Mouse (Mus musculus) heart, embryonic 10.5 days (tissue): ENCODE results near the gene Sct. TPM values are rescaled to one million over a fixed set of nuclear protein-coding genes. Genes with fewer than 3 reads are reported as not detected.

ENCODE experiments used
- DNase-seq: peaks from one replicate; pipeline ENCODE4 v3.0.0-alpha.2; 2017; ENCODE audit warnings: low spot score
- H3K27ac ChIP-seq: fragments of 300-500 bp; sonication (generic); 2 replicates; pipeline ENCODE4 v1.5.1; 2016; ENCODE audit warnings: mild to moderate bottlenecking
- H3K27me3 ChIP-seq: fragments of 300-500 bp; sonication (generic); 2 replicates; pipeline ENCODE4 v1.6.1; 2016; ENCODE audit warnings: mild to moderate bottlenecking; ENCODE audit not compliant: poor library complexity, insufficient read depth, severe bottlenecking
- H3K36me3 ChIP-seq: fragments of 300-500 bp; sonication (generic); 2 replicates; pipeline ENCODE4 v1.6.1; 2016; ENCODE audit warnings: mild to moderate bottlenecking, moderate library complexity
- H3K4me1 ChIP-seq: fragments of 300-500 bp; sonication (generic); 2 replicates; pipeline ENCODE4 v1.6.1; 2016; ENCODE audit warnings: mild to moderate bottlenecking
- H3K4me3 ChIP-seq: fragments of 300-500 bp; sonication (generic); 2 replicates; pipeline ENCODE4 v1.5.1; 2016; ENCODE audit warnings: mild to moderate bottlenecking, moderate library complexity
- H3K9me3 ChIP-seq: fragments of 300-500 bp; sonication (generic); 2 replicates; pipeline ENCODE4 v1.6.1; 2016; ENCODE audit warnings: mild to moderate bottlenecking, moderate library complexity
- WGBS: fragments of 180-500 bp; shearing (Covaris S2); methylation state at CpG from one replicate; pipeline ENCODE4 v1.1.7; 2016; 5-methylcytosine and 5-hydroxymethylcytosine counted together
- polyA plus RNA-seq: library from polyadenylated mRNA; unstranded; fragments of >200 nt; fragmentation: Nextera tagmentation; extraction: Ambion mirVana; gene quantifications from 2 replicates; pipeline ENCODE4 v1.2.1, GENCODE M21; 2016

The Sct gene
- polyA plus RNA-seq, 1 experiment from 2014 or later, result 5.0 TPM

GRCm38 (mm10) chr7:141277701-141278678 lies 943 bp downstream of the Sct start:
- no peaks in the 10 kb centered on the region for H3K36me3 ChIP-seq
- peaks cover 34% of the 10 kb centered on the region for H3K27me3 ChIP-seq
- H3K4me1 ChIP-seq, result peaks cover 27% of the 10 kb centered on the region
- H3K27ac ChIP-seq, result peak overlapping the region; percentile 71; the same call in 1 of the 2 replicates
- H3K9me3 ChIP-seq, result no peaks in the 10 kb centered on the region
- peak overlapping the region; percentile 68; the same call in 1 of the 2 replicates for H3K4me3 ChIP-seq
- DNase-seq, result no peak
- WGBS, result 62% methylated on average over 11 of the region's 11 CpGs

DNA sequence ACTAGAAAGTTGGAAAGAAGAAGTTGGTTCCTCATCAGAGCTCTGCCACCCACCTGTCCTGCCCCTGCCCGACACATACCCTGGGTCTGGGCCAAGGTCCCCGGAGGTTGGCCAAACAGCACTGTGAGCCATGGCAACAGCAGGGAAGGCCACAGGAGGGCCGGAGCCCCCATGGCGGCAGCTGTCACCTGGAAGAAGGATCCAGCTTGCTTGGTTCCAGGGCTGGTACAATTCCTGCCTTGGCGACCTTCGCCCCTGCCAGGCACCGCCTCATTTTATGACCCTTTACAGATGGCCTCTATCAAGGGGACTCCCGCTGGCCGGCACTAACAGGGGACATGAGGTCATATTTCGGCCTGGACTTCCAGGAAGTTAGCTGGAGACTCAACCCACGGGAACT lies 2.4 kb downstream of the Sct start, which contains the start of gene Cdhr5:
TSS of gene Cdhr5 (minus strand) at position 241 of the 400 bp plus-strand sequence.
- H3K4me3 ChIP-seq, result no peak within 1 kb of the TSS

GRCm38 (mm10) chr7:141275356-141275755 lies 3.6 kb downstream of the Sct start:
- no peaks in the 10 kb centered on the region for H3K9me3 ChIP-seq
- H3K4me1 ChIP-seq, result peaks cover 27% of the 10 kb centered on the region
- no peak overlapping the region for H3K27ac ChIP-seq
- DNase-seq, result no peak
- peaks cover 41% of the 10 kb centered on the region for H3K27me3 ChIP-seq
- H3K4me3 ChIP-seq, result no peak overlapping the region
- no peaks in the 10 kb centered on the region for H3K36me3 ChIP-seq
- WGBS, result 81% methylated on average over 9 of the region's 9 CpGs

More for the DNA sequence above, 2.4 kb downstream of the Sct start, which contains the start of gene Cdhr5:
- Histone ChIP-seq H3K9me3 (no peaks in the 10 kb centered on the region), H3K4me1 (peaks cover 27% of the 10 kb centered on the region), H3K27ac (no peak within 1 kb of the TSS), H3K36me3 (no peaks in the 10 kb centered on the region), H3K27me3 (peaks cover 41% of the 10 kb centered on the region)
- WGBS, result 74% methylated on average over 11 of the region's 11 CpGs
- DNase-seq, result no peak

DNA sequence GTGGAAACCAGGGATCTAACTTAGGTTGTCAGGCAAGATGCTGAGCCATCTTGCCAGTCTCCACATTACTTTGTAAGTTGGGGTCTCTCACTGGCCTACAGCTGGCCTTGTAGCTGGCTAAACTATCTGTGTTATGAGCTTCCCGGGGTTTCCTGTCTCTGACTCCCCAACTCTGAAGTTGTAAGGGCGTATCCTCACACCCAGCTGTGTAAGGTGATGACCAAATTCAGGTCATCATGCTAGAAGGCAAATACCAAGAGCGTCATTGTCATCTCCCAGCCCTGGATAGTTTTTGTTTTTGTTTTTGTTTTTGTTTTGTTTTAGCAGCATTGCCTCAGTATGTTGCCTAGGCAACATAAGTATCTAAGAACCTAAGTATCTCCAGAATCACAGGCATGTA lies 8.3 kb downstream of the Sct start:
- no peak for DNase-seq
- 77% methylated on average over 3 of the region's 3 CpGs for WGBS
- Histone ChIP-seq H3K4me1 (peaks cover 11% of the 10 kb centered on the region), H3K36me3 (no peaks in the 10 kb centered on the region), H3K4me3 (no peak overlapping the region), H3K27ac (no peak overlapping the region), H3K27me3 (peaks cover 17% of the 10 kb centered on the region; the same call in 1 of the 2 replicates), H3K9me3 (no peaks in the 10 kb centered on the region)

GRCm38 (mm10) chr7:141269273-141269545 lies 9.7 kb downstream of the Sct start:
- peaks cover 2% of the 10 kb centered on the region for H3K36me3 ChIP-seq
- peaks cover 20% of the 10 kb centered on the region for H3K4me1 ChIP-seq
- H3K4me3 ChIP-seq, result peak overlapping the region; percentile 12
- no peak for DNase-seq
- no peaks in the 10 kb centered on the region for H3K9me3 ChIP-seq
- peaks cover 17% of the 10 kb centered on the region; the same call in 1 of the 2 replicates for H3K27me3 ChIP-seq
- 71% methylated on average over 14 of the region's 14 CpGs for WGBS
- 0 out of 2 replicates have a peak overlapping the region, but pooled peaks have one; percentile 17 for H3K27ac ChIP-seq

DNA sequence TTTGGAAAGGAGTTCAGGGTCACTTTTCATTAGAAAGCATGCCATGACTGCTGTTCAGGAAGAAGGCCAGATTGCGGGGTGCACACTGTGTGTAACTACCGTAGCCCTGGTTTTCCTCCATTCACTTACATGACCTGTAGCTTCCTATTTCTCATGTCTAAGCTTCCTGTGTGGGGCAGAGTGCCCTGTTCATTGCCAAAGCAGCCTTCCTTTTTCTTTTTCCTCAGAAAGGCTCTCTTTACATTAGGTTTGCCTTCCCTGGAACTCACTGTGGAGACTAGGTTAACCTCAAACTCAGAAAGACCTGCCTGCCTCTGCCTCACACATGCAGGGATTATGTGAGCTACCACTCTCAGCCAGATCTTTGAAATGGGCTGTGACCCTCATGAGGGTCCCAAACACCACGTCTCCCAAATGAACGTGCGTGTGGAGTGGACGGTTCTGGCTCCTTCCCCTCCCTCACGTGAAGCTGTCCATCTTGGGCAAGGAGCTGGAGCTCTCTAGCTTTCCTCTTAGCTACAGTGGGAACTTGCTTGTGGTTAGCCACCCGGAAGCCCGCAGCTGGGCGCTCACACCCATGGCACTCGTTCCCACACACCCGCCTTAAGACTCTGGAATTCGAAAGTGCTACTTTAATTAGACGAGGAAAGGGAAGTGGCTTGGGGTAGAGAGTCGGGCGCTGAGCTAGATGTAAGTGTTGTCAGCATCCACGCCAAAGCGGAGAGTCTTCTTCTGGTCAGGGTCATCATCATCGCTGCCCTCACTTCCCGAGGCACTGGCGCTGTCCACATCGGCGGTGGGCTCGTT lies 10.3 kb downstream of the Sct start:
- Histone ChIP-seq H3K4me3 (peak overlapping the region; percentile 12), H3K9me3 (no peaks in the 10 kb centered on the region), H3K27ac (no peak overlapping the region), H3K36me3 (peaks cover 7% of the 10 kb centered on the region), H3K4me1 (peaks cover 20% of the 10 kb centered on the region), H3K27me3 (peaks cover 17% of the 10 kb centered on the region; the same call in 1 of the 2 replicates)
- DNase-seq, result no peak
- 58% methylated on average over 24 of the region's 24 CpGs for WGBS

- DNase-seq, result peak; percentile 82
- no peaks in the 10 kb centered on the region for H3K9me3 ChIP-seq
These were observed 13.0 kb downstream of the Sct start, which contains the start of gene Irf7 for GRCm38 (mm10) chr7:141265739-141266561. Irf7 (minus strand) TSS chr7:141266481.

GRCm38 (mm10) chr7:141265411-141265738 lies 13.6 kb downstream of the Sct start:
- H3K4me1 ChIP-seq, result peaks cover 20% of the 10 kb centered on the region
- peaks cover 40% of the 10 kb centered on the region for H3K36me3 ChIP-seq
- no peak overlapping the region for H3K27ac ChIP-seq
- 45% methylated on average over 11 of the region's 11 CpGs for WGBS
- H3K4me3 ChIP-seq, result peak overlapping the region; percentile 66
- H3K27me3 ChIP-seq, result peaks cover 9% of the 10 kb centered on the region; the same call in 1 of the 2 replicates
- DNase-seq, result no peak
- H3K9me3 ChIP-seq, result no peaks in the 10 kb centered on the region

More at GRCm38 (mm10) chr7:141265739-141266561, 13.0 kb downstream of the Sct start, which contains the start of gene Irf7:
- 13% methylated on average over 25 of the region's 25 CpGs for WGBS
- peak within 1 kb of the TSS; percentile 66 for H3K4me3 ChIP-seq
- peaks cover 20% of the 10 kb centered on the region for H3K4me1 ChIP-seq
- H3K36me3 ChIP-seq, result peaks cover 35% of the 10 kb centered on the region
- peaks cover 9% of the 10 kb centered on the region; the same call in 1 of the 2 replicates for H3K27me3 ChIP-seq
- H3K27ac ChIP-seq, result peak within 1 kb of the TSS; percentile 4; the same call in 1 of the 2 replicates

DNA sequence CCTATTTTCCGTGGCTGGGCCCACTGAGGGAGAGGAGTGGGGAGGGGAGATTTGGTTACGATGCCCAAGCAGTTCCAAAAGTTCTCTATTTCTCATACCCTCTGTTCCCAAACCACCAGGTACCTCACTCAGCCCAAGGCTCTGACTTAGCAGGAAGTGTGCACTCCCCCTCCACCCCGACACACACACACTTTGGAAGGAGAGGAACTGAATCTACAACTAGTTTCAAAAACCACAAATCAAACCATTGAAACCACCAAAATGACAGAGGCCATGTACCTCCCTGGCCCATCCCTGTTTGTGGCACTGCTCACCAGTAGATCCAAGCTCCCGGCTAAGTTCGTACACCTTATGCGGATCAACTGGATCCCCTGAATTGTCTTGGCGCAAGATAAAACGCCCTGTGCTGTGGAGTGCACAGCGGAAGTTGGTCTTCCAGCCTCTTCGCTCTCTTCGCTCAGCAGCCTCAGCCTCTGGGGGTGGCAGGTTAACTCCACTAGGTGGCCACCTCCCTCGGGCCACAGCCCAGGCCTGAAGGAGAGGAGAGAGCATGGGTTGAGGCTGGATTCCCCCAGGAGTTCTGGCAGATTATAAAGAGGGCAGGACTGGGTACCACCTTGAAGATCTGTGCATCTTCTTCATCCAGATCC lies 14.0 kb downstream of the Sct start:
- H3K27ac ChIP-seq, result no peak overlapping the region
- H3K4me1 ChIP-seq, result peaks cover 20% of the 10 kb centered on the region
- H3K4me3 ChIP-seq, result peak overlapping the region; percentile 66; the same call in 1 of the 2 replicates
- H3K27me3 ChIP-seq, result peaks cover 9% of the 10 kb centered on the region; the same call in 1 of the 2 replicates
- WGBS, result 28% methylated on average over 12 of the region's 12 CpGs
- no peaks in the 10 kb centered on the region for H3K9me3 ChIP-seq
- DNase-seq, result no peak
- peaks cover 45% of the 10 kb centered on the region for H3K36me3 ChIP-seq

DNA sequence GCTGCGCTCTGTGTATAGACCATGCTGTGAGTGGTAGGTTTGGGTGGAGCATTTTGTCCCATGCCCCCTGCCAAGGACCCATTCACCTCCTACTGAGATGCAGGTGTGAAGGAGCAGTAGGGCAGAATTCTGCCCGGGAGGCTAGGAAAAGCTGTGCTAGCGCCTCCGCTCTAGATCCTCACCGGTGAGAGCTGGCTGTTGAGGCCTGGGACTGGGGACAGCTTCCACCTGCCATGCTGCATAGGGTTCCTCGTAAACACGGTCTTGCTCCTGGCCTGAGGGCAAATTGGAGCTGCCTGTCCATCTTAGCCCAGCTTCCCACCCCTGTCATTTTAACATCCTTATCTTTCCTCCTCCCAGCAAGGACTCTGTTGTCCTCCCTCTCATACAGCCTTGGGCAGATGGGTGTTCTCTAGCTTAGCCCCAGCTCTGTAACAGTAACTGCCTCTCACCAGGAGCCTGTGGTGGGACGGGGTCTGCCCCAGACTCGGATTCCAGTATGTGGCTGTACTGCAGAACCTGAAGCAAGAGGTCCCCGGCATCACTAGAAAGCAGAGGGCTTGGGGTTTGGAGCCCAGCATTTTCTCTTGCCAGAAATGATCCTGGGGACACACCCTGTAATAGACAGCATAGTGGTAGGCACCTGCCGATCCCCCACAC lies 14.8 kb downstream of the Sct start:
- Histone ChIP-seq H3K4me3 (no peak overlapping the region), H3K4me1 (peaks cover 18% of the 10 kb centered on the region), H3K9me3 (no peaks in the 10 kb centered on the region), H3K27ac (no peak overlapping the region), H3K36me3 (peaks cover 52% of the 10 kb centered on the region), H3K27me3 (peaks cover 2% of the 10 kb centered on the region; the same call in 1 of the 2 replicates)
- WGBS, result 70% methylated on average over 11 of the region's 11 CpGs
- no peak for DNase-seq

- Histone ChIP-seq H3K9me3 (no peaks in the 10 kb centered on the region), H3K36me3 (peaks cover 58% of the 10 kb centered on the region), H3K27ac (no peak overlapping the region), H3K4me1 (peaks cover 15% of the 10 kb centered on the region), H3K27me3 (no peaks in the 10 kb centered on the region), H3K4me3 (no peak overlapping the region)
- 87% methylated on average over 13 of the region's 13 CpGs for WGBS
- DNase-seq, result no peak
These were observed 15.3 kb downstream of the Sct start for GRCm38 (mm10) chr7:141263640-141264039.
